Mouse (Mus musculus) lung, postnatal 0 days (tissue): ENCODE data around the gene Myo10. TPM values are rescaled to one million over a fixed set of nuclear protein-coding genes. Genes with fewer than 3 reads are reported as not detected.

Experiments
- ATAC-seq: fragments of 200-750 bp; cut with Nextera tagmentation; 2 replicates; pipeline ENCODE4 v1.8.0; 2017; ENCODE audit warnings: moderate library complexity
- DNase-seq: peaks from one replicate; pipeline ENCODE4 v3.0.0-alpha.2; 2016; ENCODE audit warnings: low spot score
- H3K27ac ChIP-seq: fragments of 300-500 bp; sonication (generic); 2 replicates; pipeline ENCODE4 v1.5.1; 2014; ENCODE audit warnings: antibody characterized with exemption, mild to moderate bottlenecking, low read length, mixed read lengths
- H3K27me3 ChIP-seq: fragments of 300-500 bp; sonication (generic); replicated peaks from 2 replicates; pipeline ENCODE4 v1.6.1; 2014; ENCODE audit warnings: low read length, mixed read lengths; ENCODE audit not compliant: insufficient read depth
- H3K36me3 ChIP-seq: fragments of 300-500 bp; sonication (generic); 2 replicates; pipeline ENCODE4 v1.6.1; 2014; ENCODE audit warnings: low read length, mixed read lengths; ENCODE audit not compliant: insufficient read depth
- H3K4me1 ChIP-seq: fragments of 300-500 bp; sonication (generic); 2 replicates; pipeline ENCODE4 v1.6.1; 2014; ENCODE audit warnings: antibody characterized with exemption, low read depth, low read length, mixed read lengths; ENCODE audit not compliant: insufficient read depth
- H3K4me2 ChIP-seq: fragments of 300-500 bp; sonication (generic); replicated peaks from 2 replicates; pipeline ENCODE4 v1.6.1; 2014; ENCODE audit warnings: low read depth, mild to moderate bottlenecking, low read length, moderate library complexity, mixed read lengths
- H3K4me3 ChIP-seq: fragments of 300-500 bp; sonication (generic); 2 replicates; pipeline ENCODE4 v1.5.1; 2014; ENCODE audit warnings: low read depth, low read length
- H3K9ac ChIP-seq: fragments of 300-500 bp; sonication (generic); replicated peaks from 2 replicates; pipeline ENCODE4 v1.6.1; 2014; ENCODE audit warnings: low read depth, mild to moderate bottlenecking
- H3K9me3 ChIP-seq: fragments of 300-500 bp; sonication (generic); 2 replicates; pipeline ENCODE4 v1.6.1; 2016; ENCODE audit warnings: low read length, mixed read lengths
- CTCF ChIP-seq: IDR thresholded peaks from 2 replicates; pipeline ENCODE4 v1.5.1; 2016; ENCODE audit warnings: antibody characterized with exemption, mild to moderate bottlenecking
- EP300 ChIP-seq: IDR thresholded peaks from 2 replicates; pipeline ENCODE4 v1.6.1; 2016; ENCODE audit warnings: antibody characterized with exemption, mild to moderate bottlenecking, control low read depth
- WGBS: fragments of 180-500 bp; shearing (Covaris S2); extraction: QIAGEN DNeasy Blood & Tissue Kit; methylation state at CpG from one replicate; pipeline ENCODE4 v1.1.7; 2014; 5-methylcytosine and 5-hydroxymethylcytosine counted together
- polyA plus RNA-seq: library from polyadenylated mRNA; unstranded; fragments of >200 nt; fragmentation: Nextera tagmentation; extraction: Ambion mirVana; gene quantifications from 2 replicates; pipeline ENCODE4 v1.2.1, GENCODE M21; 2015

The Myo10 gene
- polyA plus RNA-seq, 1 experiment from 2014 or later = 17.3 TPM

- Histone ChIP-seq H3K27me3 (no peaks in the 10 kb centered on the region), H3K9me3 (no peaks in the 10 kb centered on the region), H3K4me3 (no peak overlapping the region), H3K9ac (no peak overlapping the region), H3K4me2 (no peak overlapping the region), H3K4me1 (0 out of 2 replicates have a peak, but pooled peaks cover 3% of the 10 kb centered on the region), H3K27ac (no peak overlapping the region), H3K36me3 (no peaks in the 10 kb centered on the region)
- no peak for ATAC-seq
- 79% methylated on average over 1 of the region's 1 CpGs for WGBS
- DNase-seq = no peak
- TF ChIP-seq CTCF = peak; percentile 13; the same call in 1 of the 2 replicates
- no peak for TF ChIP-seq EP300
Measured at GRCm38 (mm10) chr15:25604231-25604630, 18.1 kb upstream of the Myo10 start.

GRCm38 (mm10) chr15:25605376-25605775, 16.9 kb upstream of the Myo10 start:
- DNase-seq (no peak), ATAC-seq (no peak)
- Histone ChIP-seq H3K4me1 (0 out of 2 replicates have a peak, but pooled peaks cover 3% of the 10 kb centered on the region), H3K4me3 (no peak overlapping the region), H3K27me3 (no peaks in the 10 kb centered on the region), H3K27ac (no peak overlapping the region), H3K4me2 (no peak overlapping the region), H3K9me3 (no peaks in the 10 kb centered on the region), H3K36me3 (no peaks in the 10 kb centered on the region), H3K9ac (no peak overlapping the region)
- WGBS = 66% methylated on average over 4 of the region's 4 CpGs
- no peak for TF ChIP-seq CTCF
- TF ChIP-seq EP300 = no peak

GRCm38 (mm10) chr15:25608742-25609141, 13.6 kb upstream of the Myo10 start:
- H3K27ac ChIP-seq = no peak overlapping the region
- ATAC-seq (no peak), DNase-seq (no peak)
- no peak overlapping the region for H3K4me3 ChIP-seq
- H3K4me1 ChIP-seq = 0 out of 2 replicates have a peak, but pooled peaks cover 3% of the 10 kb centered on the region
- H3K4me2 ChIP-seq = no peak overlapping the region
- no peaks in the 10 kb centered on the region for H3K9me3 ChIP-seq
- 45% methylated on average over 3 of the region's 3 CpGs for WGBS
- H3K36me3 ChIP-seq = no peaks in the 10 kb centered on the region
- TF ChIP-seq EP300 = no peak
- no peak for TF ChIP-seq CTCF
- H3K27me3 ChIP-seq = no peaks in the 10 kb centered on the region
- H3K9ac ChIP-seq = no peak overlapping the region

- no peak for TF ChIP-seq CTCF
- no peak for TF ChIP-seq EP300
- Histone ChIP-seq H3K4me2 (no peak overlapping the region), H3K36me3 (no peaks in the 10 kb centered on the region), H3K27me3 (no peaks in the 10 kb centered on the region), H3K9me3 (no peaks in the 10 kb centered on the region), H3K27ac (no peak overlapping the region), H3K9ac (no peak overlapping the region), H3K4me1 (0 out of 2 replicates have a peak, but pooled peaks cover 3% of the 10 kb centered on the region), H3K4me3 (no peak overlapping the region)
- ATAC-seq (no peak), DNase-seq (no peak)
- whole genome bisulfite sequencing = 14% methylated on average over 10 of the region's 10 CpGs
Measured at GRCm38 (mm10) chr15:25609253-25609652, 13.1 kb upstream of the Myo10 start.

GRCm38 (mm10) chr15:25611178-25611577, 11.1 kb upstream of the Myo10 start:
- no peaks in the 10 kb centered on the region for H3K9me3 ChIP-seq
- no peak for ATAC-seq
- DNase-seq = no peak
- no peak overlapping the region for H3K4me2 ChIP-seq
- H3K9ac ChIP-seq = no peak overlapping the region
- TF ChIP-seq CTCF (no peak), EP300 (no peak)
- no peaks in the 10 kb centered on the region for H3K36me3 ChIP-seq
- H3K27ac ChIP-seq = no peak overlapping the region
- 57% methylated on average over 6 of the region's 6 CpGs for WGBS
- H3K4me3 ChIP-seq = no peak overlapping the region
- H3K4me1 ChIP-seq = 0 out of 2 replicates have a peak, but pooled peaks cover 3% of the 10 kb centered on the region
- no peaks in the 10 kb centered on the region for H3K27me3 ChIP-seq

- H3K36me3 ChIP-seq = no peaks in the 10 kb centered on the region
- H3K4me2 ChIP-seq = no peak overlapping the region
- H3K9me3 ChIP-seq = no peaks in the 10 kb centered on the region
- H3K4me3 ChIP-seq = no peak overlapping the region
- H3K27me3 ChIP-seq = no peaks in the 10 kb centered on the region
- ATAC-seq = no peak
- no peak overlapping the region for H3K27ac ChIP-seq
- H3K9ac ChIP-seq = no peak overlapping the region
- TF ChIP-seq EP300 (0 out of 2 replicates have a peak, but pooled peaks have one; percentile 25), CTCF (no peak)
- peak; percentile 63 for DNase-seq
- peaks cover 18% of the 10 kb centered on the region; the same call in 1 of the 2 replicates for H3K4me1 ChIP-seq
- 51% methylated on average over 4 of the region's 4 CpGs for WGBS
Measured at GRCm38 (mm10) chr15:25620560-25620959, 1.8 kb upstream of the Myo10 start.
